Mouse (Mus musculus): Measurements from ENCODE around the gene Rapgef5. TPM values are rescaled to one million over a fixed set of nuclear protein-coding genes. Genes with fewer than 3 reads are reported as not detected.

Rapgef5 gene
- polyA plus RNA-seq, 1 experiment from 2014 or later = 6.1 TPM

GRCm38 (mm10) chr12:117669610-117670400 is 153.5 kb downstream of the Rapgef5 start:
- WGBS = 87% methylated on average over 10 of the region's 10 CpGs

GRCm38 (mm10) chr12:117673188-117673587 is 156.9 kb downstream of the Rapgef5 start:
- H3K27me3 ChIP-seq (ENCODE audit: low read depth, poor library complexity, severe bottlenecking) = no peaks in the 10 kb centered on the region
- H3K4me1 ChIP-seq = no peaks in the 10 kb centered on the region
- H3K4me3 ChIP-seq = no peak overlapping the region
- no peak overlapping the region for H3K27ac ChIP-seq (replicated peaks)
- no peak for DNase-seq (ENCODE audit: low spot score)
- no peaks in the 10 kb centered on the region for H3K36me3 ChIP-seq
- no peaks in the 10 kb centered on the region for H3K9me3 ChIP-seq (replicated peaks)
- WGBS = 77% methylated on average over 2 of the region's 2 CpGs

More at GRCm38 (mm10) chr12:117669610-117670400, 153.5 kb downstream of the Rapgef5 start:
- Histone ChIP-seq H3K27ac (replicated peaks) (no peak overlapping the region), H3K4me1 (no peaks in the 10 kb centered on the region), H3K27me3 (ENCODE audit: low read depth, poor library complexity, severe bottlenecking) (no peaks in the 10 kb centered on the region), H3K9me3 (replicated peaks) (no peaks in the 10 kb centered on the region), H3K36me3 (no peaks in the 10 kb centered on the region), H3K4me3 (no peak overlapping the region)
- no peak for DNase-seq (ENCODE audit: low spot score)

- Histone ChIP-seq H3K27ac (replicated peaks) (no peak overlapping the region), H3K4me3 (no peak overlapping the region), H3K27me3 (ENCODE audit: low read depth, poor library complexity, severe bottlenecking) (no peaks in the 10 kb centered on the region), H3K36me3 (no peaks in the 10 kb centered on the region), H3K4me1 (no peaks in the 10 kb centered on the region), H3K9me3 (replicated peaks) (no peaks in the 10 kb centered on the region)
- WGBS = 90% methylated on average over 2 of the region's 2 CpGs
- DNase-seq (ENCODE audit: low spot score) = no peak
These were observed 158.2 kb downstream of the Rapgef5 start for GRCm38 (mm10) chr12:117674511-117674910.

GRCm38 (mm10) chr12:117676265-117676664 is 160.0 kb downstream of the Rapgef5 start:
- no peak for DNase-seq (ENCODE audit: low spot score)
- H3K27me3 ChIP-seq (ENCODE audit: low read depth, poor library complexity, severe bottlenecking) = no peaks in the 10 kb centered on the region
- no peak overlapping the region for H3K27ac ChIP-seq (replicated peaks)
- H3K36me3 ChIP-seq = no peaks in the 10 kb centered on the region
- no peaks in the 10 kb centered on the region for H3K9me3 ChIP-seq (replicated peaks)
- 0 out of 2 replicates have a peak, but pooled peaks cover 2% of the 10 kb centered on the region for H3K4me1 ChIP-seq
- 91% methylated on average over 4 of the region's 4 CpGs for WGBS
- no peak overlapping the region for H3K4me3 ChIP-seq

GRCm38 (mm10) chr12:117678916-117679315 is 162.6 kb downstream of the Rapgef5 start:
- Histone ChIP-seq H3K27me3 (ENCODE audit: low read depth, poor library complexity, severe bottlenecking) (0 out of 2 replicates have a peak, but pooled peaks cover 7% of the 10 kb centered on the region), H3K4me1 (peaks cover 11% of the 10 kb centered on the region), H3K9me3 (replicated peaks) (no peaks in the 10 kb centered on the region), H3K36me3 (no peaks in the 10 kb centered on the region), H3K4me3 (no peak overlapping the region), H3K27ac (replicated peaks) (no peak overlapping the region)
- 82% methylated on average over 3 of the region's 3 CpGs for WGBS
- no peak for DNase-seq (ENCODE audit: low spot score)

- Histone ChIP-seq H3K9me3 (replicated peaks) (no peaks in the 10 kb centered on the region), H3K4me1 (peaks cover 20% of the 10 kb centered on the region), H3K27ac (replicated peaks) (no peak overlapping the region), H3K4me3 (no peak overlapping the region), H3K36me3 (no peaks in the 10 kb centered on the region), H3K27me3 (ENCODE audit: low read depth, poor library complexity, severe bottlenecking) (peaks cover 7% of the 10 kb centered on the region; the same call in 1 of the 2 replicates)
- DNase-seq (ENCODE audit: low spot score) = no peak
- WGBS = 85% methylated on average over 4 of the region's 4 CpGs
These were observed 163.5 kb downstream of the Rapgef5 start for GRCm38 (mm10) chr12:117679795-117680194.

GRCm38 (mm10) chr12:117681273-117681672 is 165.0 kb downstream of the Rapgef5 start:
- Histone ChIP-seq H3K27me3 (ENCODE audit: low read depth, poor library complexity, severe bottlenecking) (peaks cover 19% of the 10 kb centered on the region), H3K27ac (replicated peaks) (no peak overlapping the region), H3K9me3 (replicated peaks) (no peaks in the 10 kb centered on the region), H3K36me3 (no peaks in the 10 kb centered on the region), H3K4me3 (no peak overlapping the region), H3K4me1 (peaks cover 33% of the 10 kb centered on the region)
- WGBS = 84% methylated on average over 4 of the region's 4 CpGs
- DNase-seq (ENCODE audit: low spot score) = no peak

GRCm38 (mm10) chr12:117683377-117683776 is 167.1 kb downstream of the Rapgef5 start:
- Histone ChIP-seq H3K27ac (replicated peaks) (no peak overlapping the region), H3K4me3 (no peak overlapping the region), H3K27me3 (ENCODE audit: low read depth, poor library complexity, severe bottlenecking) (peaks cover 36% of the 10 kb centered on the region), H3K36me3 (no peaks in the 10 kb centered on the region), H3K4me1 (peaks cover 51% of the 10 kb centered on the region), H3K9me3 (replicated peaks) (no peaks in the 10 kb centered on the region)
- WGBS = 72% methylated on average over 2 of the region's 2 CpGs
- DNase-seq (ENCODE audit: low spot score) = no peak

GRCm38 (mm10) chr12:117683984-117684383 is 167.7 kb downstream of the Rapgef5 start:
- H3K27ac ChIP-seq (replicated peaks) = peak overlapping the region; percentile 63
- no peaks in the 10 kb centered on the region for H3K9me3 ChIP-seq (replicated peaks)
- H3K4me3 ChIP-seq = no peak overlapping the region
- H3K36me3 ChIP-seq = no peaks in the 10 kb centered on the region
- H3K4me1 ChIP-seq = peaks cover 57% of the 10 kb centered on the region
- DNase-seq (ENCODE audit: low spot score) = peak; percentile 26
- H3K27me3 ChIP-seq (ENCODE audit: low read depth, poor library complexity, severe bottlenecking) = peaks cover 38% of the 10 kb centered on the region
- 8% methylated on average over 3 of the region's 3 CpGs for WGBS

- Histone ChIP-seq H3K4me1 (peaks cover 65% of the 10 kb centered on the region), H3K9me3 (replicated peaks) (no peaks in the 10 kb centered on the region), H3K36me3 (no peaks in the 10 kb centered on the region), H3K27me3 (ENCODE audit: low read depth, poor library complexity, severe bottlenecking) (peaks cover 46% of the 10 kb centered on the region), H3K4me3 (no peak overlapping the region), H3K27ac (replicated peaks) (peak overlapping the region; percentile 63)
- DNase-seq (ENCODE audit: low spot score) = no peak
- 27% methylated on average over 3 of the region's 3 CpGs for WGBS
These were observed 168.5 kb downstream of the Rapgef5 start for GRCm38 (mm10) chr12:117684788-117685187.

GRCm38 (mm10) chr12:117685336-117685735 is 169.1 kb downstream of the Rapgef5 start:
- H3K27ac ChIP-seq (replicated peaks) = no peak overlapping the region
- no peak overlapping the region for H3K4me3 ChIP-seq
- peaks cover 50% of the 10 kb centered on the region for H3K27me3 ChIP-seq (ENCODE audit: low read depth, poor library complexity, severe bottlenecking)
- no peaks in the 10 kb centered on the region for H3K9me3 ChIP-seq (replicated peaks)
- H3K4me1 ChIP-seq = peaks cover 68% of the 10 kb centered on the region
- no peaks in the 10 kb centered on the region for H3K36me3 ChIP-seq
- no peak for DNase-seq (ENCODE audit: low spot score)

GRCm38 (mm10) chr12:117686732-117687131 is 170.5 kb downstream of the Rapgef5 start:
- peaks cover 51% of the 10 kb centered on the region for H3K27me3 ChIP-seq (ENCODE audit: low read depth, poor library complexity, severe bottlenecking)
- DNase-seq (ENCODE audit: low spot score) = no peak
- H3K27ac ChIP-seq (replicated peaks) = no peak overlapping the region
- H3K4me3 ChIP-seq = no peak overlapping the region
- 82% methylated on average over 3 of the region's 3 CpGs for WGBS
- H3K36me3 ChIP-seq = no peaks in the 10 kb centered on the region
- peaks cover 66% of the 10 kb centered on the region for H3K4me1 ChIP-seq
- H3K9me3 ChIP-seq (replicated peaks) = no peaks in the 10 kb centered on the region

Data from midbrain, embryonic 10.5 days (tissue).